Mouse (Mus musculus): ENCODE measurements around the gene Cped1.

DNA sequence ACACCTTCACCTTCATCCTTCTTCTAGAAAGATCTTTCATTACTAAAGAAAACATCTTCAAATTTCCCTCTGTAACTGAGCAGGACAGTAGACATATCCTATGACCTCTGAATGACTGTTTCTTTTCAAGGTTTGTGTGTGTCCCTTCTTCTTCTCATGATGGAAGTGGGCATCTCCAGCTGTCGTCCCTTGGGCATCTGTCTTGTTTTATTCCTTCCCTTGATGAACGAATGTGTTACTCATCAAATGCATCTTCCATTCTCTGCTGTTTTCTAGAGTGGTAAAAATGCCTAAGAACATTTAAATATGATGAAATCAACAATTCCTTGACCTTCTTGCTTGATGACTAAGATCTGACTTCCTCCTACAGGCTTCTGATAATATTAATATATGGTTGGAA lies 7.4 kb downstream of the Cped1 start:
- TF ChIP-seq EP300 (IDR thresholded peaks at IDR 0.05) (no peak), CTCF (IDR thresholded peaks at IDR 0.05) (no peak)
